In genomic region chr2:106477991-106478390, GRCm38 (mm10) we compare ENCODE assay signal across 16 mouse cellular contexts.
"Had no signal": no experiment of that assay in that cellular context is flagged by ENCODE, and none has a peak within 500 bp of the region (broad histone marks: within the 10 kb centered on the region; RNA-seq: fewer than 3 reads in every experiment).

No protein-coding gene starts in this region.

- DNase-seq: right cerebral cortex, adult 18-20 months; right cerebral cortex, postnatal 14 days; right cerebral cortex, postnatal 25 days; right cerebral cortex, postnatal 4 days; spleen, adult 18-20 months; thymus, adult 18-20 months; thymus, adult 2 months; thymus, postnatal 14 days; thymus, postnatal 25 days; thymus, postnatal 36 days; thymus, postnatal 4 days had no signal

- H3K9me3 ChIP-seq: neural tube, embryonic 12.5 days; neural tube, embryonic 13.5 days; neural tube, embryonic 15.5 days; stomach, embryonic 15.5 days had no signal

- H3K4me3 ChIP-seq: neural tube, embryonic 12.5 days; neural tube, embryonic 13.5 days; neural tube, embryonic 15.5 days; stomach, embryonic 15.5 days had no signal

- H3K4me2 ChIP-seq: neural tube, embryonic 12.5 days; neural tube, embryonic 13.5 days; neural tube, embryonic 15.5 days; stomach, embryonic 15.5 days had no signal

- H3K4me1 ChIP-seq: neural tube, embryonic 12.5 days; neural tube, embryonic 13.5 days; neural tube, embryonic 15.5 days; stomach, embryonic 15.5 days had no signal

- H3K27ac ChIP-seq: neural tube, embryonic 12.5 days; neural tube, embryonic 13.5 days; neural tube, embryonic 15.5 days; stomach, embryonic 15.5 days; stomach, postnatal 0 days had no signal

- H3K9ac ChIP-seq: neural tube, embryonic 12.5 days; neural tube, embryonic 13.5 days; neural tube, embryonic 15.5 days; stomach, embryonic 15.5 days had no signal

- H3K27me3 ChIP-seq: neural tube, embryonic 12.5 days; neural tube, embryonic 13.5 days; neural tube, embryonic 15.5 days; stomach, embryonic 15.5 days had no signal

- H3K36me3 ChIP-seq: neural tube, embryonic 12.5 days; neural tube, embryonic 13.5 days; neural tube, embryonic 15.5 days; stomach, embryonic 15.5 days had no signal
